Mouse (Mus musculus): ENCODE results near the gene Prmt3. TPM values are rescaled to one million over a fixed set of nuclear protein-coding genes. Genes with fewer than 3 reads are reported as not detected.

Prmt3 gene
- polyA plus RNA-seq, 1 experiment: 33.0 TPM

DNA sequence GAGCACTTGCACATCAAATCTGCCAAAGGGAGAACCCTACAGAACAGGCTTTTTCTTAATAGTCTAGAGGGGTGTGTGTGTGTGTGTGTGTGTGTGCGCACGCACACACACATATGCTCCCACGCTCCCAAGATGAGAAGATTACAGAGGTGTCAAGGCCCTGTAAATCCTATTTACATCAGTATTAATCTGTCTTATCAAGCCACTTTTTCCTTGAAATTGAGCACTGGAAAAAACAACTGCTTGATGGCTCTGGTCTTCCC, 9.2 kb downstream of the Prmt3 start:
- no peak for DNase-seq (ENCODE audit: extremely low spot score in 1 of 2, low spot score in 1 of 2)

DNA sequence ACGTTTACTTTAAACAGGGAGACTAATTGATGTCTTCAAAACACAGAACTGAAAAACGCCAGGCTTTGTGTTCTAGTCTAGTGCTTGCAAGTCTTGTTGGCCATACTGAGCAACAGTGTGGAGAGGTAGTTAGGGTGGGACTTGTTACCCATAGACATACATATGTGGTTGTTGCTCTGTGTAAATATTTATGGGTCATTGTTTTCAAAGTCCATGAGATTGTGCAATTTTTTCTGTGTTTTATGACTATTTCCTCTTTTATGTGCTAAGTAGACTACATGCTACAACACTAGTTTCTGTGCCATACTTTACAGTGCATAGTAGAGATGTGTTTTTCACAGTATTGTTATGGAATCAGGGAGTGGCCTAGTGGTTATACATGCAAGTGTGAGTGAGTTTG, 16.2 kb downstream of the Prmt3 start:
- no peak for DNase-seq (ENCODE audit: extremely low spot score in 1 of 2, low spot score in 1 of 2)

DNA sequence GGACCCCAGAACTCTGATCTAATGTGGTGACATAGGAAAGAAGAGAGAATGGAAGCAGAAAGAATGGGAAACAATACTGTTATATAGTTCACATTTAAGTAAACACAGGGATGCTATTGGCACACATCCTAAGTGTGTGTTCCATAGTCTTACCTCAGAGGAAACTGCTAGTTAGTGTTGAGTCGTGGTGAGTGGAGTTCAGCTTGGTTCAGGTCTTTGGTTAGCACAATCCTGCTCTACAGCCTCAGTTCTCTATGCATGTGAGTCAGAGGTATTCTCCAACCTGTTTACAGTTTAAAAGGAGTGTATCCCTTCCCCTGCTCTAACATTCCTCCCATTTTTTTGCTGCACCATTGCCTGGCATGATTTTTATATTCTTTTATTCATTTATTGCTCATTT, 19.0 kb downstream of the Prmt3 start:
- no peak for DNase-seq (ENCODE audit: extremely low spot score in 1 of 2, low spot score in 1 of 2)

DNA sequence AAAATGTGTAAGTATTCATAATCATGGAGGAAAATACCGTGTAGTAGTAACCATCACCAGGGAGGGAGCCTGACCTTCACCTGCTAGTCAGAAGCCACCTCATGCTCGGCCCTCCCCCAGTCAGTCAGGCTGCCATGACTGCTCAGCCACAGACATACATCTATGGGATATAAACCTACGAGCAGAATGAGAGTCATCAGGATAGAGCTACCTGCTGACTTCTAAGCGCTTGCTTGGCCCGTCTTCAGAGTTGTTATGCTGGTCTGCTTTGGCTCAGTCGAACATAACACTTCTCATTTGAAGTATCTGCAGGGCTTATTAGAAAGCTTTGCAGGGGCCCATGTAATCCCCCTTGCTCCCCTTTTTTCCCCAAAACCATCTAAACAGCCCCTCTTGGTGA, 25.4 kb downstream of the Prmt3 start:
- DNase-seq (ENCODE audit: extremely low spot score in 1 of 2, low spot score in 1 of 2): no peak

DNA sequence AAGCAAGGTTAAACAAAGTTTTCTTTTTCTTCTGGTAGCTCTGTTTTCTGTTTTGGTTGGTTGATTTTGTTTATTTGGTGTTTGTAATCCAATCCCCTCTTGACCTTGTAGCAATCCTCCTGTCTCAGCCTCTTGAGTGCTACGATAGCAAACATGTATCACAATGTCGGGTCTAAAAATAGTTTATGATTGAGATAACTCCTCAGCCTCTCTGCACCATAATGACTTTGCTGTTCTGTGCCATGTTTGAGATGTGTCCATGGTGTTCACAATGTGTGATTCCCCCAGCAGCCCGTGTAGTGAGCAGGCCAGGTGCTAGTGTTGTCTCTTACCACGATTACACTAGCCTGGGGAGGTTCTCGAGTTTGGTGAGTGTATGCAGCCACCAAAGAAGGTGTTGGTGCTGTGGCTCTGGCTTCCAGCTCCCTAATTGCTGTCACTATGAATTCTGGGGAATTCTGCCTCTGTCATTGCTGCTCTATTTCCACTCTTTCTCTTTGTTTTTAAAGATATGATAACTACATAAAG, 26.6 kb downstream of the Prmt3 start:
- DNase-seq (ENCODE audit: extremely low spot score in 1 of 2, low spot score in 1 of 2): no peak

DNA sequence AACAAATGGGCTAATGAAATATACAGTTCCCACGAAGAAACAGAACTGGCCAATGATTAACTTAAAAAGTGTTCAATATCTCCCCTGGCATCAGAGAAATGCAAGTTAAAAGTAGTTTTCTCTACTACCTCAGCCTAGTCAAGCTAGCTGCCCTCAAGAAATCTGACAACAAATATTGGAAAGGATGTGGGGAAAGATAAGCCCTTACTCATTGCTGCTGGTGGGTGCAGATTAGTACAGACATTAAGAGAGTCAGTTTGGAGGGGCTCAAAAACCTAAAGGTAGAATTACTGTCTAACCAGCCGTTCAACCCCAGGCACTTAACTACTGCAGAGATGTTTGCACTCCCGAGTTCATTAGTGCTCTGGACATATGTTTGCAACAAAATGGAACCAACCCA, 27.5 kb downstream of the Prmt3 start:
- no peak for DNase-seq (ENCODE audit: extremely low spot score in 1 of 2, low spot score in 1 of 2)

DNA sequence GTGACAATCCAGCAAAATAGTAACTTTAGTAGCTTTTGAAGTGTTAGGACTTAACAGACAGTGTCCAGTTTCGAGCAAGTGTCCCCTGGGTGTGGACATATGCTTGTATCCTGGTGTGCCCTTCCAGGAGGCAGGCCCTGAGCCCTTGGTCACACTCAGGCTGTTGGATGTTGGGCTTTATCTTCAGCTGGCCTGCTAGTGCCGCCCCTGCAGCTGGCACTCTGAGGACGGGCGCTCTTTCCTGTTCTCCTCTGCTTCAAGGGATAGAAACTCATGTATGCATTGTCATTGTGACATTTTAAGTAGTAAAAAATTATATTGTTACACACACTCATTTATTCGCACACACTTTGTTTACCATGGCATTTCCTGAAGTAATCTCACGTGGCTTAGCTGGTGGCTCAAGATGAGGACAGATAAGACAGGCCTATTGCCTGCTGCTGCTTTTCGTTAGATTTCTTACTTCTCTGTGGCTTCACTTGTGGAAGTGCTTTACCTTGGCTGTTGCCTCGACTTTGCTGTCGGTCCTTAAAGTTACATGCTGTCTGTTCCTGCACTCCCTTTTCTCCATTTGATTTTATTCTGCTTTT, 29.0 kb downstream of the Prmt3 start:
- no peak for DNase-seq (ENCODE audit: extremely low spot score in 1 of 2, low spot score in 1 of 2)

DNA sequence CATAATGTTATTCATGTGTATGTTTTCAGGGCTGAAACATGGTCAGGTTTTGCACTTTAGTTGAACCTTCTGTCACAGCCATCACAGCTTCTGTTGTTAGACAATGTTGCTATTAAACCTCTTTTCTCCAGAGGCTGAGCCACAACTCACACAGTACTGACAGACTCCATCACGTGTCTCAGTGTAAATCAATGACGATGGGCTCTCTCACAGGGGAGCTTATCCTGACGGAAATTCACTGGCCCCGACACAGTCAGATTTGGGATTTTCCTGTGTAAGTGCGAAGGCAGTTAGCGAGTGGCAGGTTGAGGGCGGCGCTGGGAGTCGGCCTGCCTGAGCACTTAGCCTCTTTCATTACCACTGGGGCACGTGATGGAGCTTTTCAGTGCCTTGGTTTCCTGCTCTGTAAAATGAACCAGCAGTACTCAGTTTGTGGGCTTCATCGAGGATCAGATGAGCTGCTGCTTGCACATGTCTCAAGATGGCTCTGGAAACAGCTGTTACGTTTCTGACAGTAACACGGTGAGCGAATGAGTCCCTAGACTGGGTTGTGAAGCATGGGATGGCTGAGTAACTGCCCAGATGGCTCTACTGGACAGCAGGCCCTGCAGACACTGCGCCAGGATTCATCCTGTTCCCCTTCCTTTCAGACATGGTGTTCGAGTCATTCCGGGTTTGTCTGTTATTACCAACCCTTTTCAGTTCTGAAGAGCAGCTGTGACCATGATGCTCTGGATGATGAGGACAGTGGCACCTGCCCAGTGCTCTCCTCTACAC, 29.9 kb downstream of the Prmt3 start:
- no peak for DNase-seq (ENCODE audit: extremely low spot score in 1 of 2, low spot score in 1 of 2)

DNA sequence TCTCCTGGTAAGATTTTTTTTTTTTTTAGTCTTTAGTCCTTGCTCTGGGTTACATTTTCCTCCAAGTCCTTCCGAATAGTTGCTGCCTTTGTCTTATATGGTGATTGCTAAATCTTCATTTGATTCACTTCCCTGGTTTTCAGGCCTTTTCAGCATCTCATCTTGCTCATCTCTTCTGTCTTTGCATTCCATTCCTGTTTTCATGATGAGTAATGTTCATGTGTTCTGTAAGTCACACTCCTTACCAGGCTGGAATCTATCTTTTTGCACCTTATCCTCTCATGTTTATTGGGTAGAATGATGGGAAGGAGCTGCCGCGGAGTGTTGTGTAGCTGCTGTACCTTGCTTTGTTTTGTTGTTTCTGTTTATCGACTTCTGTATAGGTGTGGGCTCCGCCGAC, 31.0 kb downstream of the Prmt3 start:
- no peak for DNase-seq (ENCODE audit: extremely low spot score in 1 of 2, low spot score in 1 of 2)

DNA sequence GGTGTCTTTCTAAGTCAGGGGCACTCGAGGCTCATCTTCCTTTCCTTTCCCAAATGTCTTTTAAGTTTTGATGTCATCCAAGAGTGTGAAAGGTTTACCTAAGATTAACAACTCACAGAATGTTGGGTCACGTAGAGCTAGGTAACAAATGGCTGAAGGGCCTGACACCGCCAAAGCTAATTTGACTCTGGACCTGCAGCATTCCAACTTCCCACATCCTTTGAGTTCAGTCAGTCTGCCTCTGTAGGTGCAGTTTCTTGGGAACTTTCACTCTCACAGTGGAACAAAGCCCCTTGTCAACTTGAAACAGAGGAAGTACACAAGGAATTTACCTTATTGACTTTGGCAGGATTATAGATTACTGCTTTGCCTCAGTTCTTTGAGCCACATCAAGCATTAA, 31.4 kb downstream of the Prmt3 start:
- no peak for DNase-seq (ENCODE audit: extremely low spot score in 1 of 2, low spot score in 1 of 2)

DNA sequence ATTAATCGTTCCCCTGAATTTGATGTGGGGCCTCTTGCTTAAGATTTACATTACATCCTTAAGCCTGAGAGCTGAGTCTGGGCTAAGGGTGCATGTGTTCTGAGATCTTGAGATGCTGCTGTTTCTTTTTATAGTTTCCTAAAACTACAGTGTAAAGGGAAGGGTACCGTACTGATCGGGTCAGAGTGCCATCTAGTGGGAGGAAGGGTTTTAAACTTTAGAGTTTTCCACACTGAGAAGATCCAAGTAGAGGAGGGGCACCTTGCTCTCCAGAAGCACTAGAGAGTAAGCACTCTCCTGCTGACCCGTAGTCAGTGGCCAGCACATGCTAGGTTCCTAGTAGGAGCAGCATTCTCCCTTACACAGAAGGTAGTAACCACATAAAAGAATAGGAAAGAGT, 33.2 kb downstream of the Prmt3 start:
- peak in 1 of 2 experiments; percentile 63 for DNase-seq (ENCODE audit: extremely low spot score in 1 of 2, low spot score in 1 of 2)

DNA sequence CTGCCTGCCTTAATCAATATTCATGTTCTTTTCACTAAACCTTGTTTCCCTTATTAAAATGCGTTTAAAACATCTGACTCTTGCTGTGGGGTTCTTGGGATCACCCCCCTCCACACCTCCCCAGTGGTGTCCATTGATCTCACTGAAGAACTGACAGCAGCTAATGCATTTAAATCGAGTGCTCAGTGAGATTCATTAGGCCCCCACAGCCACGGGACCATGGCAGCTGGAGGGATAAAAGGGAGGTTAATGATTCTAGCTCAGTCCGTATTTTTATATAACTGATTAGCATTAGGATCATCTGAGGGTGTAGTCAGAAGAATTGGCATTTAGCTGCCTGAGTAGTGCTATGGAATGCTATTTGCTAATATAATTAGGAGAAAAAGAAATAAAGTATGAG, 41.2 kb downstream of the Prmt3 start:
- no peak for DNase-seq (ENCODE audit: extremely low spot score in 1 of 2, low spot score in 1 of 2)

DNA sequence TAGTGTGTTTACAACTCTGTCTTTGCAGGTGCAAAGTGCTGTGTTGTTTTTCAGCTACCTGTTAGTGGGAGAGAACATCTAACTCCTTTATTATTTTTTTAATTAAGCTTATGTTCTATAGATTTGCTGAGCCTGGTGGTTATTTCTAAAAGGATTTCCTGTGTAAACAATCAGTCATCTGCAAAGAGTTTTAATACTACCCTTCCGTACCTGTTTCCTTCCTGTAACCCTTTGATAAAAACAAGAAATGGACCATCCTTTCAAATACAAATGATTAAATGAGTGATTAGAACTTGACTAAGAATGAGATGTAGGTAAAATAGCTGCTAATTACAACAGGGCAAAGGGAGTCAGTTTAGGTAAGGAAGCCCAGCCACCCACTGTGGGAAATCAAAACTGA, 43.2 kb downstream of the Prmt3 start:
- DNase-seq (ENCODE audit: extremely low spot score in 1 of 2, low spot score in 1 of 2): no peak

DNA sequence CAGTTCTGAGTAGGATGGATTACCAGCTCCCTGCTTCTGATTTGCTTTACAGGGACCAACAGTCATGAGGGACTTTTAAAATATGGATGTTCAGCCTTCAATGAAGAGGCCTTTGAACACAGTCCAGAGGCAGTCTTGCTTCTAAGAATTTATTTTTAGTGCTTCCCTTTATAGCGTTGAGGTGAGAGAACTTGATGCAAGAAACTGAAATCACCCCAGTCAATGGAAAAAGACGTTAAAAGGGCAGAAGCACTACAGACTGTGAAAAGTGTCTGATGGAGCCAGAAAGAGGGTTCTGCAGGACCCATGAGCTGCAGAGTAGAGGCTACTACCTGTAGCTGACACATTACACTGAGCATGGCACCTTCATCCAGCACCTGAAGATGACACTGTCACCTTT, 43.9 kb downstream of the Prmt3 start:
- no peak for DNase-seq (ENCODE audit: extremely low spot score in 1 of 2, low spot score in 1 of 2)

DNA sequence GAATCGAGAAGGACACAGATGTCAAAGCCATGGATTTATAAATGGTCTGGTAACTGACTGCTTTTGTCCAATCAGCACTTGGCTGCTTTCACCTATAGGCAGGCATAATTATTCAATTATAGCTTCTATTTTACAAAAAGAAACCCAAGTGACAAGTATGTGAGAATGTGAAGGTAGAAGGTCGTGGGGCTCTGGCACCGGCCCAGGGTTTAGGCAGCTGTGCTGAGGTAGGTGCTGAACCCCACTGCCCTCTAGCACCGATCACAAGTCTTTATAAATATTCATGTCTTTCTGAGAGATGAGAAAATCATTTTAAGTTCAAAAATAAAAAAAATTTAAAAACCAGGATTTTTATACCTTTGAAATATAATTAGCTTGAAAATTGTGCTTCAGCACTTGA, 45.4 kb downstream of the Prmt3 start:
- DNase-seq (ENCODE audit: extremely low spot score in 1 of 2, low spot score in 1 of 2): no peak

DNA sequence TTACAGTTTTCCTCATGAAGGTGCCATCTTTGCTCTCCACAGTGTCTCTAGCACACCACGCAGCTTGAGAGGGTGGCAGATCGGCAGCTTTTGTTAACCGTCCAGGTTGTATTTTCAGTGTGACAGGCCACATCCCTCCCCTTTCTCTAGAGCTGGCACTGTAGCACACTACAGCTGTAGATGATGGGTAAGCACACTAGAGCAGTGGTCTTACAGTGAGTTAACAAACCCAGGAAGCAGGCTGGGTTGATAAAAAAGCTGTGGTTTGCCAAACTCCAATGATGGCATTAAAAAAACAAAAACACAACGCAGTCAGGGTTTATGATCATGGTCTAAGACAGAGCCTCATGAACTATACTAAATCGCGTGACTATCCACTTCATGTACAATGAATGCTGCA, 45.9 kb downstream of the Prmt3 start:
- DNase-seq (ENCODE audit: extremely low spot score in 1 of 2, low spot score in 1 of 2): no peak

DNA sequence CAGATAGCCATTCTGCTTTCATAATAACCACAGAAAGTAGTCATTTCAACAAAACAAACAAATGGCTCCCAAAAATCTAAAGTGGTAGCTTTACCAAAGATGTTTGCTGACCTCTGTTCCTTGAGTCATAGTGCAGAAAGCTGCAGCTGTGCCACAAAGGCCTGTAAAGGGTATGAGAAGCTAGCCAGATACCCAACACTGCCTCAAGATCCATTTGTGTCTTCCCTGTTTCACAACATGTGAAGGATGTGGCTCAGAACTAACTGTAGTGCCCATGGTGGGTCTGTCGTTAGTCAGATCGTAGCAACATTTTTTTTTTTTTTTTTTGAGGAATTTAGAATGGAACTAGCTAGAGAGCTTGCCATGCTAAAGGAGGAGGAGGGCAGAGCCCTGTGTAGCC, 46.4 kb downstream of the Prmt3 start:
- DNase-seq (ENCODE audit: extremely low spot score in 1 of 2, low spot score in 1 of 2): no peak

DNA sequence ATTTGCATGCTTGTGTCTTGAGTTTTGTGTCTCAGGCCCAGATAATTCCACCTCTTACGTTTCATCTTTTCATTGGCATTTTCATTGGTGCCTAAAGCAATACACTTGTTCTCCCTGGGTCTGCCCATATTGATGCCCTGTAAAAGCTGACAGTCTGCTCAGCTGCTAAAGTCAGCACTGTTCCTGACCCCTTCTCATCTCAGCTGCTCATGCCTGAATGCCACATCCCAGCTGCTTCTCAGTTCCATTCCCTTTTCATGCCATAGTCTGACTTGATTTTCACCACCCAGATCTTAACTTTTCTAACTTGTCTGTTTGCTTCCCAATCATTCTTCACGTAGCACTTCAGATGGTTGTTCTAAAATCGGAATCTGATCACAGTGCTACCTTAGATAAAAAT, 47.3 kb downstream of the Prmt3 start:
- no peak for DNase-seq (ENCODE audit: extremely low spot score in 1 of 2, low spot score in 1 of 2)

DNA sequence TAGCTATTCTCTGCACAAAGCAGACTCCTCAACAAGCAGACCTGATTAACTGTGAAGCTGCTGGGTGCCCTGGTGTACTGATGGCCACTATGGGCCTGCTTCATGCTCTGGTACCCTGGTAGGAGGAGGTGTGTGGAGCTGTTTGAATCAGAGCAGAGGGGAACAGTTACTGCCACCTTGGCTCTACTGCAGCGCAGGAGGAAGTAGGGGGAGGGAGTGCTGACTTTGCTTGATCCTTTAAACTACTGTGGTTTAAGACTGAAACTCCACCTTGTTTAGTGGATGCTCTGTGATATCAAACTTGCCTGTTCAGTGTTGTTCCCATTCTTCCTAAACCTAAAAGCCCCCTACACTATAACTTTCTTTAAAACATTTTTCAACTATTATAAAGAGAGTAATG, 49.8 kb downstream of the Prmt3 start:
- DNase-seq (ENCODE audit: extremely low spot score in 1 of 2, low spot score in 1 of 2): no peak

DNA sequence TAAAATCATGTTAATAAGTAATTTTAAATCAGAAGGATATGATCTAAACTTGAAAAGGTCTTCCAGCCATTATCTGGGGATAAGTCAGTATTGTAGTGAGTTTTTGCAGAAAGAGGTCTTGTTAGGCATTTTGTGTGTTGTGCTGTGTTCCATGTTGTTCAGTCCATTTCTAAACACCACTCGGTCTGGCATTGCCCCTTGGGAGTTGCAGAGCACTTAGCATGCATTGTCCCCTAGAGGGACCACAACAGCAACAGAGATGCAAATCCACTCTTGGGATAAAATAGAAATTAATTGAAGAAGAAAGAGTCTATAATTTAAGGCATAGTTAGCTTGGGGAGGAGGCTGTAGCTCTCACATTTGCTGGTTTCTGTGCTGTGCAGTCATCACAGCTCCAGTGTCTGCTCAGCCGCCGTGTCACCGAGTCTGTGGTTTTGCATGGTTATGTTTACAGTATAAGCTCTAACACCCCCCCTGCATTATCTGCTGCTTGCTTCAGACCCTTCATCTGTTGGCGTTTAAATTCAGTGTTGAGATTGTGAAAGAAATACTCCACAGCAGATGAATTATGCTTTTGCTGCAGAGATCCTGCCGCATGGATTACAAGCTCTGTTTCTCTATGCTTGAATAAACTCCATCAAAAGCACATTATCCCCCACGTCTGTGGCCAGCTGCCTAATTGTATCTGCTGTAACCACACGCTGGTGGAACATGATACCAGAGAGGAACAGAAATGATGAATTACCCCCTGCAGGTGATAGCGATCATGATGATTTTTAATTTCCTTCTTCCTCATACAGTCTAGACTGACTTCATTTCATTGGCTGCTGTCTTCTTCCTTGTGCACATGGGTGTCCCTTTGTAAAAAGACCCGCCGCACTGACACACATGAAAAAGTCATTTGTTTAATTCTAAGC, 64.5 kb downstream of the Prmt3 start:
- DNase-seq (ENCODE audit: extremely low spot score in 1 of 2, low spot score in 1 of 2): peak in 1 of 2 experiments; percentile 19

DNA sequence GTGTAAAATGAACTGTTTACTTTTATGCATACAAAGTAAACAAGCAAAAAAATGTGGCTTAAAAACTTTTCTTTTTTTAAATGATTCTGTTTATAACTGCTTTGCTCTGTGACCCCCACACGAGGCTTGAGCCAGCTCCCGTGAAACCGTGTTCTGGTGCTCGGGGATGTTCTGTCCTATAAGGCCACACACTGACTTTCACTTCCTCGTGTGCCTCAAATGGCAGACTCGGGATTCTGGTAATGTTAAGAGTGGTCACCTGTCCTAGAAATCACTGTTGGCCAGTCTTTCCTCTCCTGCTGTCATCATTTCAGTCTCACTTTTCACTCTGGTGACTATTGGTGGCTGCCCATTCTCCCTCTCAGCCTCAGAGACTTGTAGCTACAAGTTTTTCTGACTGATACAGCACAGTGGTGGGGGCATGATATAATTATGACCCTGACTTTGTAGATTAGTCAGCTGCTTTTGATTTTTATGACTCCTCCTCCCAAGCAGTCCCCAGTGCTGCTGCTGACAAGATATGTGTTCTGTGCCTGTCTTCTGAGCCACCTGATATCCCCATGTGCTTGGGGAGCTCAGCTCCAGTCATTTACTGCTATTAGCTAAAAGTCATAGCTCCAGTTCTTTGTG, 65.3 kb downstream of the Prmt3 start:
- no peak for DNase-seq (ENCODE audit: extremely low spot score in 1 of 2, low spot score in 1 of 2)
